Mouse (Mus musculus) embryonic facial prominence, embryonic 11.5 days (tissue): Measurements from ENCODE around the gene Arpc2. TPM values are rescaled to one million over a fixed set of nuclear protein-coding genes. Genes with fewer than 3 reads are reported as not detected.

Experiments
- ATAC-seq: fragments of 200-750 bp; cut with Nextera tagmentation; replicated peaks from 2 replicates; pipeline ENCODE4 v1.8.0; 2017; ENCODE audit warnings: low read depth; ENCODE audit not compliant: insufficient number of reproducible peaks, low FRiP score, low TSS enrichment
- DNase-seq: peaks from one replicate; pipeline ENCODE4 v3.0.0-alpha.2; 2015; ENCODE audit warnings: low spot score
- H3K27ac ChIP-seq: fragments of 300-500 bp; sonication (generic); replicated peaks from 2 replicates; pipeline ENCODE4 v1.5.1; 2014; ENCODE audit warnings: mild to moderate bottlenecking, low read depth, low read length, control low read depth
- H3K27me3 ChIP-seq: fragments of 300-500 bp; sonication (generic); 2 replicates; pipeline ENCODE4 v1.6.1; 2014; ENCODE audit warnings: mild to moderate bottlenecking, low read length, moderate library complexity, mixed read lengths; ENCODE audit not compliant: control insufficient read depth, insufficient read depth
- H3K36me3 ChIP-seq: fragments of 300-500 bp; sonication (generic); replicated peaks from 2 replicates; pipeline ENCODE4 v1.6.1; 2014; ENCODE audit warnings: low read depth, mild to moderate bottlenecking, low read length, moderate library complexity, mixed read lengths; ENCODE audit not compliant: control insufficient read depth, insufficient read depth
- H3K4me1 ChIP-seq: fragments of 300-500 bp; sonication (generic); 2 replicates; pipeline ENCODE4 v1.6.1; 2014; ENCODE audit warnings: low read length, mixed read lengths; ENCODE audit not compliant: control insufficient read depth, insufficient read depth
- H3K4me2 ChIP-seq: fragments of 300-500 bp; sonication (generic); 2 replicates; pipeline ENCODE4 v1.6.1; 2014; ENCODE audit warnings: low read depth, mild to moderate bottlenecking, control low read depth, low read length, moderate library complexity
- H3K4me3 ChIP-seq: fragments of 300-500 bp; sonication (generic); 2 replicates; pipeline ENCODE4 v1.5.1; 2014; ENCODE audit warnings: low read depth, low read length, control low read depth
- H3K9ac ChIP-seq: fragments of 300-500 bp; sonication (generic); replicated peaks from 2 replicates; pipeline ENCODE4 v1.6.1; 2014; ENCODE audit warnings: mild to moderate bottlenecking, control low read depth, low read length
- H3K9me3 ChIP-seq: fragments of 300-500 bp; sonication (generic); replicated peaks from 2 replicates; pipeline ENCODE4 v1.6.1; 2016; ENCODE audit warnings: mild to moderate bottlenecking, low read length, inconsistent platforms, mixed read lengths; ENCODE audit not compliant: control insufficient read depth
- WGBS: fragments of 180-500 bp; shearing (Covaris S2); extraction: QIAGEN DNeasy Blood & Tissue Kit; methylation state at CpG from one replicate; pipeline ENCODE4 v1.1.7; 2014; 5-methylcytosine and 5-hydroxymethylcytosine counted together
- polyA plus RNA-seq: library from polyadenylated mRNA; unstranded; fragments of >200 nt; fragmentation: Nextera tagmentation; extraction: Ambion mirVana; gene quantifications from 2 replicates; pipeline ENCODE4 v1.2.1, GENCODE M21; 2014

Arpc2 gene
- polyA plus RNA-seq, 1 experiment from 2014 or later: 380 TPM

DNA sequence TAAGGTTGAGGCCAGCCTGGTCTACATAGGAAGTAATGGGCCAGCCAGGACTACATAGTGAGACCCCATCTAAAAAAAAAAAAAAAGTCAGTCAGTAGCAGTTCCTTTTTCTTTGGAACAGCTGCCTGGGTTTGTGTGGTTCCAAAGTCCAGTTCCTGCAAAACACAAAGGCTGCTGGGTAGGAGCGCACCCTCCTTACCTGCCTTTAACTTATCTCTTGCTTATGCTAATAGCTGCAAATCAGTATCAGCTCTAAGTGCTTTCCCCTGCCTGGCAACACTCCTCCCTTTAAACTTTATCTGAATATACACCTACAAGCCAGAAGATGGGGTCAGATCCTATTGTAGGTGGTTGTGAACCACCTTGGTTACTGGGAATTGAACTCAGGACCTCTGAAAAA is 71.3 kb downstream of the Arpc2 start:
- Histone ChIP-seq H3K27me3 (no peaks in the 10 kb centered on the region), H3K36me3 (no peaks in the 10 kb centered on the region), H3K27ac (no peak overlapping the region), H3K9ac (no peak overlapping the region), H3K4me1 (no peaks in the 10 kb centered on the region), H3K9me3 (no peaks in the 10 kb centered on the region), H3K4me2 (no peak overlapping the region), H3K4me3 (no peak overlapping the region)
- 95% methylated on average over 1 of the region's 1 CpGs for WGBS
- ATAC-seq (no peak), DNase-seq (no peak)

DNA sequence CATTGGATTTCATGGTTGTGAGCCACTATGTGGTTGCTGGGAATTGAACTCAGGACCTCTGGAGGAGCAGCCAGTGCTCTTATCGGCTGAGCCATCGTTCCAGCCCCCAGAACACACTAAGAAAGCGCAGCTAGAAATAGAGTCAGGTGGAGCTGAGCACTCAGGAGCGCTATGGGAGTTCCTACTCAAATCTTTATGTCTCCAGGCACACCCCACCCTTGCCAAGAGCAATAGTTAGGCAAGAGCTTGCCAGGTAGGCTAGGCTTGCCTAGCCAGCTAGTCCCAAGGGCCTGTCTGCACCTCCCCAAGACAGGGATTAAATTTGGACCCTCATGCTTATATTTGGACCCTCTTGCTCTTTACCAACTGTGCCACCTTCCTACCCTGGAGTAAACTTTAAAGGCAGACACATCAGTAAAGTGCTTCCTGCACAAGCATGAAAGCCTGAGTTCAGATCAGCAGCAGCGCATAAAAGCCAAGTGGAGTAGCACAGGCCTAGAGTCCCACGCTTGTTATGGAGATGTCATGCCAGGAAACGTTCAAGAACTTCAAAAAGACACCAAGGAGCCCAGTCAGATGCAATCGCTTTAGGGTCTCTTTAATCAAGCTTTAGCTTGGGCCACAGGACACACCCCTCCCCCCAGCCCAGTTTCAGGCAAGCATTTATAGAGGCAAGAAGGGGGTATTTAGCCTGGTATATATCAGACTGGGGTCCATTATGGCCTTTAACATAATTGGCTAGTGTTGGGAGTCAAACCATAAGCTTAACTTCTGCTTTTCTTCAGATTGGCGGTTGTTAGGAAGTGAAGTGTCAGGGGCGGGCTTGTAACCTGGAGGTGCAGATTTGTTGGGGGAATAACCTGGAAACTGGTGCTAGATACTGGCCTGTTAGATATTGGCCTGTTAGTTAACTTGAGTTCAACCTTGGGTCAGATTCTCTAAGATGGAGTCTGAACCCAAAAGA is 72.4 kb downstream of the Arpc2 start:
- H3K9me3 ChIP-seq: no peaks in the 10 kb centered on the region
- DNase-seq (no peak), ATAC-seq (no peak)

DNA sequence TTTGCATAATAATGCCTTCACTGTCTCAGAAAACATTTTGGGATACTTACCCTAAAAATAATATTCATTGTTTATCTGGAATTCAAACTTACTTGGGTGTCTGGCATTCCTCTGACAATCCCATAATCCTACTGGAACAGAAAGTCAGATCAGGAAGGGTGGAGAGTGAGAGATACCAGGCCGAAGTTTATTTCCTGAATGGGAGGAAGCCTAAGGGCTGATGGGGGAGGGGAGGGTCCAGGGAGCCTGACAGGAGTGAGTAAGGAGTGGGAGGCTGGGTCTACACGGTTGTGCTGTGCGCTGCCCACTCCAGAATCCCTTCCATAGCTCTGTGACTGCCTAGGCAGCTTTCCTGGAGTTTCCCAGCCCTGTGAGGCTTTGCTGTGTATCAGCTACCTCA is 73.9 kb downstream of the Arpc2 start:
- no peaks in the 10 kb centered on the region for H3K9me3 ChIP-seq
- no peaks in the 10 kb centered on the region for H3K27me3 ChIP-seq
- no peak for ATAC-seq
- no peak overlapping the region for H3K9ac ChIP-seq
- DNase-seq: no peak
- WGBS: 36% methylated on average over 3 of the region's 3 CpGs
- no peaks in the 10 kb centered on the region for H3K36me3 ChIP-seq
- H3K4me3 ChIP-seq: no peak overlapping the region
- no peaks in the 10 kb centered on the region for H3K4me1 ChIP-seq
- H3K27ac ChIP-seq: no peak overlapping the region
- no peak overlapping the region for H3K4me2 ChIP-seq

More for the DNA sequence above, 72.4 kb downstream of the Arpc2 start:
- 74% methylated on average over 10 of the region's 10 CpGs for WGBS
- no peaks in the 10 kb centered on the region for H3K4me1 ChIP-seq
- H3K36me3 ChIP-seq: no peaks in the 10 kb centered on the region
- H3K9ac ChIP-seq: no peak overlapping the region
- H3K4me2 ChIP-seq: no peak overlapping the region
- no peak overlapping the region for H3K4me3 ChIP-seq
- H3K27me3 ChIP-seq: no peaks in the 10 kb centered on the region
- H3K27ac ChIP-seq: no peak overlapping the region

DNA sequence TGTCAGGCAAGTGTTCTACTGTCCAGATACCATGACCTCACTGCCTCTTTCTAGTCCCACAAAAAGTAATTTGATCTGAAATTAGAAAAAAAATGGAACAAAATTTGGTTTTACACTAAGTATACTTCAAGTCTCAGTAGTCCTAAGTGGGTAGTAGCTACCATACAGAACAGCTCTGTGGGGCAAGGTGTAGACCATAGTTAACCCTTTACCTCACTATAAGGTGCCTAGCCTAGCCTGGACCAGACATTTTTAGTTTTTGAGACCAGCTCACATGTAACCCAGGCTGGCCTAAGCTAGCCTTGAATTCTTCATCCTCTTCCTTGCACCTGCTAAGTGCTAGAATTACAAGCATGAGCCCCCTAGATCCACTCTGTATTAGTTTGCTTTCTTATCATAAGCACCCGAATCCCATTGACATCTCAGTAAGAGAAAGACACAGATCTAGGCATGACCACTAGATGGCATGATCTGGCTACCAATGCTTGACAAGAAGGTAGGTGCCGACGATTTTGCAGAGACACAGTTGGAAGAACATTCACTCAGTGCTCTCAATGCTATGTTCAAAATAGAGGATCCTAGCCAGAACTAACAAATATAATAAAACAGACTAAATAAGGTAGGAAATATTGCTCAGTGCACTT is 77.3 kb downstream of the Arpc2 start:
- Histone ChIP-seq H3K4me1 (no peaks in the 10 kb centered on the region), H3K36me3 (no peaks in the 10 kb centered on the region), H3K4me3 (no peak overlapping the region), H3K4me2 (no peak overlapping the region), H3K9me3 (no peaks in the 10 kb centered on the region), H3K27ac (no peak overlapping the region), H3K9ac (no peak overlapping the region), H3K27me3 (no peaks in the 10 kb centered on the region)
- ATAC-seq: peak; percentile 50; the same call in 1 of the 2 replicates
- DNase-seq: peak; percentile 91
- WGBS: 7% methylated on average over 3 of the region's 3 CpGs

DNA sequence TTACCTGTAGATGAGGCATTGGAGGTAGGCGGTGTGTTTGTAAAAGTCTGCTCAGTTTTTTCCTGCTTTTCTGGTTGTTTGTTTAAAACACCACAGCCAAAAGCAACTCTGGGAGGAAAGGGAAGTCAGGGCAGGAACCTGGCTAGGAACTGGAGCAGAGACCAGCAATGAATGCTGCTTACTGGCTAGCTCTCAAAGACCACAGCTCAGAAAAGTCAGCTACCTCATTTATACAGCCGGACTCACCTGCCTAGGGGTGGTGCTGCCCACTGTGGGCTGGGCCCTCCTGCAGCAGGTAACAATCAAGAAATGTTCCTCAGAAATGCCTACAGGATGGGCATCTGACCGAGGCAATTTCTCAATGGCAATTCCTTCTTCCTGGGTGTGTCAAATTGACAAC is 78.9 kb downstream of the Arpc2 start:
- ATAC-seq (no peak), DNase-seq (no peak)
- H3K4me3 ChIP-seq: no peak overlapping the region
- H3K9ac ChIP-seq: no peak overlapping the region
- H3K36me3 ChIP-seq: no peaks in the 10 kb centered on the region
- H3K27ac ChIP-seq: no peak overlapping the region
- no peak overlapping the region for H3K4me2 ChIP-seq
- H3K27me3 ChIP-seq: no peaks in the 10 kb centered on the region
- no peaks in the 10 kb centered on the region for H3K9me3 ChIP-seq
- no peaks in the 10 kb centered on the region for H3K4me1 ChIP-seq
- WGBS: 88% methylated on average over 3 of the region's 3 CpGs

DNA sequence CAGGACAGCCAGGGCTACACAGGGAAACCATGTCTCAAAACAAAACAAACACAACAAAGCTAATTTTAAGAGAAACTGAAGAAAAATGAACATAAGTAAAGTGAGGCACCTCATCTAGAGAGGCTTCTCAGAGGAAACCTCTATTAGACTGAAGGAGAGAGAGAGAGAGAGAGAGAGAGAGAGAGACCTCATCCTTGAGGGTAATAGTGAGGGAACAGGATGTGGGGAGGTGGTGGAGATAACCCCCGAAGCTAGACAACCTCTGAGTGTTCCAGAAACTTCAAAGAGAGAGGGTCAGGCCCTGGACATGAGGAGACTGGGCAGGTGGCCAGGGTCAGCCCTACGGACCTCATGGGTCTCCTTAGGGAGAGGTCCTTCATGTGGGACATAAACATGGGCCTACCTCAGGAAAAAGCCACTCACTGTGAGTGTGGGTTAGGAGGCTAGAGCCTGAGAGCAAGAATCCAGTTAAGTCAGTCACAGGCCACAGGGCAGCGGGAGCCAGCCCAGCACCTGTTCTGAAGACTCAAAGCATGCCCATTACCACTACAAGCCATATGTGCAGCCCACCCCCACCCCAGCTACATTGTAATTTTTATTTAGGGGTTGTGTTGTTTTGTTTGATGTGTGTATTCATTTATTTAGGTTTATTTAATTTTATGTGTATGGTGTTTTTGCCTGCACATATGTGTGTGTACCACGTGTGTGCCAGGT is 80.4 kb downstream of the Arpc2 start:
- H3K4me1 ChIP-seq: no peaks in the 10 kb centered on the region
- no peak overlapping the region for H3K4me2 ChIP-seq
- 77% methylated on average over 4 of the region's 4 CpGs for WGBS
- H3K9me3 ChIP-seq: no peaks in the 10 kb centered on the region
- no peaks in the 10 kb centered on the region for H3K36me3 ChIP-seq
- H3K9ac ChIP-seq: no peak overlapping the region
- H3K4me3 ChIP-seq: no peak overlapping the region
- H3K27ac ChIP-seq: no peak overlapping the region
- H3K27me3 ChIP-seq: no peaks in the 10 kb centered on the region
- ATAC-seq (no peak), DNase-seq (no peak)
